Mouse (Mus musculus) induced T-regulatory cell, adult 2 months (primary cell): ENCODE data around the gene Spata18.

ENCODE experiments used
- DNase-seq: peaks from one replicate; pipeline ENCODE4 v3.0.0-alpha.2; 2012; ENCODE audit warnings: low read depth

Spata18 gene

DNA sequence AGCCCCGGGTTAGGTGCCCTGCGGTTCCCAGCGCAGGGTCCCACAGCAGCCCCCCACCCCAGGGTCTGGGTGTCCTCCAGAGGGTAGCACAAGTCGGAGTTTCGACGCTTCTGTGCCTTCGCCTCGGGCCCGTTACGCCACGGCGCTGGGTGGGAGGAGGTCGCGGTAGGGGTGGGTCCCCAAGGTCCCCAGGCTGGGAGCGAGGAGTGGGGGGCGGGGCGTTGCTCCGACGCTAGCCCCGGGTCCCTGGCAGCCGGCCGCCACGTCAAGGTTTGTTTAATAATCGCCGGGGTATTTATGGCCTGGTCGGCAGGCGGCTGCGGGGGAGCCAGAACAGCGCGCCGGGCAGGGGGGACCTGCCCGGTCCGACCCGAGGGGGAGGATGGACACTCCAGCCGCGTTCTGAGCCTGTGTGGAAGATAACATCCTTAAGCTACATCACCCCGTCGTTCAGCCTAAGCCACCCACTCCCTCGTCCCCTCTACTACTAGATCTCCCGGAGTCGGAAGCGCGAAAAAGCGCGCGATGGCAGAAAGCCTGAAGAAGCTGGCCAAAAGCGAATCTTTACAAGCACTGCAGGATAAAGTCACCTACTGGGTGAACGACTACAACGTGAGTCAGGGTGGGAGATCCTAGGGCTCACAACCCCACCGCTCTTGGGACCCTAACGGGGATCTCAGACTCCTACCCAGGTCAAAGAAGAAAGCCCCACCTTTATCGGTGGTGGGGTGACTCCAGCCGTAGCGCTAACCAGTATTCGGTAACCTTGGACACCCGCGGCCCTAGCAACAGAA, at the start of gene Spata18:
TSS of gene Spata18 (plus strand) at position 319 of the 794 bp plus-strand sequence.
- peak; percentile 54 for DNase-seq

DNA sequence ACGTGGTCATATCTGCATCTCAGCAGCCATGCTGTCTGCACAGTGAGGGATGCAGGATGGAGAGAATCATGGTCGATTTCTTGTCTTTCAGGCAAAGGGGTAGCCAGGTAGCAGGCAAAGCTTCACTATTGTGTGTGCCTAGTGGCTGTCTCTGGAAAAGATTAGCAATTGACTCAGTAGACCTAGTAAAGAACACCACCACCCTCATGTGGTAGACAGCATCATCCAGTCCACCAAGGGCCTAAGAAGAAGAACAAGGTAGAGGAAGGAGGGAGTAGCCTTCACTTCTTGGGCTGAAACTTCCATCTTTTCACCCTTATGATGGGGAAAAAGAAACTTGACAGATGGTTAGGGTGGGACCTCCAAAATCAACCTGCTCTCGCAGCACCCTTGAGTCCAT, 48.3 kb upstream of the Spata18 start:
- DNase-seq, result peak; percentile 48

DNA sequence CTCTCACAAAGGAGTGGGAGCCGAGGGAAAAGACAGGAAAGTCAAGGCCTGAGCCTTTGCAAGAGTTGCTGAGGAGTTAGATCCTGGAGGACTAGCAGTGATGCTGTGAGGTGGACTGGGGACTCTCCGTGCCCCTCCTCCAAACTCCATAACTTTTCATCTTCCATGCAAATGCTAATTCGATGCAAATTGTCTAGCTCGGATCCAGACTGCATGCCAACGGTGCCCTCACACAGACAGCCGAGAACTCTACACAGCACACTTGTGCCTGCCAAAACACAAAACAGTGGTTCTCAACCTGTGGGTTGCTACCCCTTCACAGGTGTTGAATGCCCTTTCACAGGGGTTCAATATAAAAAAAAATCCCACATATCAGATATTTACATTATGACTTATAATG, 46.6 kb upstream of the Spata18 start:
- no peak for DNase-seq

DNA sequence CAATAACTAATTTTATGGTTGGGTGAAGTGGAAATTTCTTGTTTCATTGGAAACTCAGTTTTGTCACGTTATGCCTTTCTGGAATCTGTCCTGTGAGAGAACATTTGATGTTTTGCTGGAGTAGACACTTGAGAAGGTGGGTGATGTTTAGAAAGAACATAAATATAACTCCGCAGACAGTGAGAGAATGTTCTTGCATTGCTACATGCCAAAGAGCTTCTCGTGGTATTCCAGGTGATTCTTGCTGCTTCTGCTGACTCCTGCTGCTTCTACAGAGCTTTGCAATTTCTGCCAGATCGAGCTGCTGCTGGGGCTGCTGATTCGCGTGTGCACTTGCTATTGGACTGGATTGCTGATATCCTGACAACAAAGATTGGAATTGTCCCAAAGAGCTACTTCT, 46.2 kb upstream of the Spata18 start:
- no peak for DNase-seq

DNA sequence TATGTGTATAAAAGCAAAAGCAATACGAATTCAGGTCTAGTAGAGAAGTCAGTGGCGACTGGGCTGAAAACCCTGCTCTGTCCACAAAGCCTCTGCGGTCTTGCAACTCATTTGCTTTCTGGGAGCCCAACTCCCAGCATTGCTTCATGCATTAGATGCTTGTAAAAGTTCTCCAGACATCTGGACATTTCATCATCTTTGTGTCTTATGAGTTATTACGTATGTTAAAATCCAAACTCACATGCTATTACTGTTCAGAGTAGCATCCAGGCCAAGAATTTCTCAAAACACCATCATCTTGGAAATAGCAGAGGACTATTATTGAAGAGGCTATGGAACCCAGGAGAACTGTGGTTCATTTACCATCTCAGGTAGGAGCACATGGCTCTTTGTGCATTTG, 40.1 kb upstream of the Spata18 start:
- DNase-seq, result no peak

DNA sequence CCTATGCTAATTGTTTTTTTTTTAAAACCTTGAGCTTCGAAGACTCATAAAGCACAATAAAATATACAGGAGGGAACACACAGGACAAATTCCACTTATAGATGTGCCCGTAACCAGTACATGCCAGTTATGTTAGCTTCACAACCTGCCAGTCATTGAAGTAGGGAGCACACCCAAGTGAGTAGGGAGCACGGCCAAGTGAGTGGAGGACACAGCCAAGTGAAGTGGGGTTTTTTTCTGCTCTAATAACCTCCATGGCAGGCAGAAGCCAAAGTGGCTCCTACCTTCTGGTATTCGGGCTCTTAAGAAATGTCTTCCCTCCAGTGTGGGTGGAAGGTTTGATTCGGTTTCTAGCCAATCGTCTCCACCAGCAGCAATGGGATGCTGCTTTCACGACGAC, 37.9 kb upstream of the Spata18 start:
- DNase-seq, result no peak

DNA sequence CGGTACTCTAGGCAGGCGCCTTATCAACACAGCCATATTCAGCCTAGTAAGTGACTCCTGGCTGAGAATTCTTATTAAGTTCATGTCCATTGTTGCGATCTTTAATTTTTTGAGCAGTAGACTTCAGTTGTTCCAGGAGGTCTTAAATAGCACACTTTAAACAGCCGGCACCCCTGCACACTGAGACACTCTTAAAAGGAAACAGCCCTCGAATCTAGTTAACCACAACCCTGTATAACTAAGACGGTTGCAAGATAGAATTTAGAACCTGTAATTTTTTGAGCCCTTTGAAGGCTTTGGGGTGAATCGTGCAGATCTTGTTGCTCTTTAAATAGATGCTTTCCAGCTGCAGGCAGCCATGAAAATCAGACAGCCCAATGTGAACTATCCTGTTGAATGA, 36.0 kb upstream of the Spata18 start:
- no peak for DNase-seq

DNA sequence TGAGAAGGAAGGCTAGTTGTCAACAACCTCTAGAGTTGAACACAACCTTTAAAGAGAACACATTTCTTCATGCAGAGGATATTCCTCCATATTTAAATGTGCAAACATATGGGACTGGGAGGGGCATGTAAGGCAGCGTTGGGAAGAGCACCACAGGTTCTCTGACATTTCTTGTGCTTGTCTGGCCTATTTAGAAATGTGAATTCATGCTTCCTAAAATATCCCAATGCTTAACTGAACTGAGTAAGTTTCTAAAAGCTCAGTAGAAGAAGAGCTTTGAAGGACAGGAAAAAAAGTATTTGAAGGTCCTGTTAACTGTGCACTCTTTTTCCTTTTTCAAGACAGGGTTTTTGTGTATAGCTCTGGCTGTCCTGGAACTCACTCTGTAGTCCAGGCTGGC, 32.2 kb upstream of the Spata18 start:
- no peak for DNase-seq

DNA sequence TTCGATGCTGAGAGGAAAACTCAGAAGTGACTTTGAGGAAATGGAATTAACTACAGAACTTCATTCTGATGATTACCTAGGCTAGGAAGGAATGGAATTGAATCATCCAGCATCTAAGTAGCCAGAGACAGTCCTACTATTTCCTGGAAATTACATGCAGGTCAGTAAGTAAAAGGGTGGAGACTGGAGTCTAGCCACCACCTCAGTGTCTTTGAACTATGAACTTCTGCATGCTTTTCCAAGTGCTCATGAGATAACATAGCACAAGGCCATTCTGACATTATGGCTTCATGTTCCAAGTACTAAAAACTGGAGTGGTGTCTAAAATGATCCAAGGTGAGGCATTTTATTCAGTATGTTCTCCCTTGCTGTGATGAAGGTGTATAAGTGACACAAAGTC, 25.7 kb upstream of the Spata18 start:
- no peak for DNase-seq

DNA sequence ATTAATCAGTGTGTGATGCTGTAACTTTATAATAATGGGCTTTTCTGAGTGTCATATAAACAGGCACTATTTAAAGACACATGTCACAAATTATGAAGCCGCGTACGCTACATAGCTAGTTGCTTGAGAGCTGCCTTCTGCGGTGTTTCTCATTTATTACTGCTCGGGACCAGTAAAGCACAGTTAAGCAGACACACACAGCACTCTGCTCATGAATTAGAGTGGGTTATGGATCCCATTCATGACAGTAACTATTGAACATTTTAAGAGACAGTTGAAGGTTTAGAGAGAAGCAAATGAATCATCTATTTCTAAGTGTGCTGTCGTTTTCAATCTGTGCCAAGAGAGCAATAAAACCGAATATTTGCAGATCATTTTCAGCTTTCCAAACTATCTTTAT, 24.3 kb upstream of the Spata18 start:
- DNase-seq, result no peak

DNA sequence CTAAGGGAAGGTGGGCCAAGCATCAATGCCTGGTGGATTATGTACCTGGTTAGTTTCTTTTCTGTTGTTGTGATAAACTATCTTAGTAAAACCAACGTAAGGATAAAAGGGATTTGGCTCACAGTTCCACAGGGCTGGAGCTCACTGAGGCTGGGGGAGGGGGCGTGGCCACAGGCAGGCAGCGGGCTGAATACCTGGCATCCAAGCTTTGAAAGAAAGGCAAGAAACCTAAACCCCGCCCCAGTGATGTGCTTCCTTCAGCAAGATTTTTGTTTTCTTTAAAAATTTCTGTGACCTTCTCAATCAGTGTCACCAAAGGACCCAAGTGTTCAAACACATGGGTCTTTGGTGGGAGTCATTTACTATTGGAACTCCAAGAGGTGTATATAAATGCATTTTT, 23.6 kb upstream of the Spata18 start:
- DNase-seq, result no peak

DNA sequence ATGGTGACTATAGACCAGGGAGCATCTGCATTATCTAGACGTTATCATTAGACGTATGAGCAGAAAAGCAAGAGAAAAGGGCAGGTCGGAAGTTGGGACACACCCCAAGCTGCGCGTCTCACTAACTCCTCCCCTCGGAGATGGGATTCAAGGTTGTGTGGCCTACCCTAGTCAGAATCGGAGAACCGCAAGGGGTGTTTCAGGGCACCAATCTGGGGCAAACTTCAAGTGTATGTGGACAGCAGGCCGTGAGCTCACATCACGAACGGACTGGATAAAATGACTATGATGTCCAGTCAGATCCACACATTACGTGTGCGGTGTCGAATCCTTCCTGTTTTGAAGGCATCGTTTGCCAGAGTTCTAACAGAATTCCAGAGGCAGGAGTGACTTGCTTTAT, 23.2 kb upstream of the Spata18 start:
- no peak for DNase-seq

DNA sequence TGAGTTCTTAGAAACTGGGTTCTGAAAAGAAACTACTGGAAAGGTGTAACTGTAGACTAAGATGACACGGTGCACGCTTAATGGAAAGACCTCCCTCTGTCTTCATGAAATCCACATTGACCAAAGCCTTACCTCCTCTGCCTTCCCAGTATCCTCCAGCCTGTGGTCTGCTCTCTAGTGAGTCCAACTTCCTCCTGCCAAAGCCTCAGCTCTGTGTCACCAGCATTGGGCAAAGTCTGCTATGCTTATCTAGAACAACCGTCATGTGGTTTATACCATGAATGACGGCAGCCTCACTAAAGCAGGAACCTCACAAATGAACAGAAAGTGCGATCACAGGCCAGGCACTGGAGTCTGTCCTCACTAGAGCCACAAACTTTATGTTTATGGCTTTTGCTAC, 21.0 kb upstream of the Spata18 start:
- peak; percentile 64 for DNase-seq

DNA sequence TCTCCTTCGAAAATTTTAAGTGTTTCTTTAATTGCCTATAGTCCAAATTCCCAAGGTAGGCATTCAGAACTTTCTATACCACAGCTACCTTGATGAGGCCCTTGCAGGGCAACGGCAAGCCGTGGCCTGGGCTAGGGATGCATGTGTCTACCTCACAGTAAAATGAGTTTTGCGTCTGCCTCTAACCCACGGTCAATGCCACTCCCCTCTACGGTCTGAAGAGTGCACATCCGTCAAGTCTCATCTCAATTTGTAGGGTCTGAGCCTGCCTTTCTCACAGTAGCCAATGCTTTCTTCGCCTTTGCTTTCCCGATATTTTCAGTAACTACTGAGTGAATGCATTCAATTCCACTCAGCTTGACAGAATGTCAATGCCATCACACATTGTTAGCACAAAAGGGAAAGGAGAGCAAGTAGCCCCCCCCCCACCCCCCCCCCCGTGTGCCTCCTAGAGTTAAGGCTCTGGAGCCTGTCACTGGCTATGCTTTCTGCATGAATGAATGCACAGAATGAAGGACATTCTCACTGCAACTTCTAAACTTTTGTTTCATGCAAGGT, 20.1 kb upstream of the Spata18 start:
- no peak for DNase-seq

DNA sequence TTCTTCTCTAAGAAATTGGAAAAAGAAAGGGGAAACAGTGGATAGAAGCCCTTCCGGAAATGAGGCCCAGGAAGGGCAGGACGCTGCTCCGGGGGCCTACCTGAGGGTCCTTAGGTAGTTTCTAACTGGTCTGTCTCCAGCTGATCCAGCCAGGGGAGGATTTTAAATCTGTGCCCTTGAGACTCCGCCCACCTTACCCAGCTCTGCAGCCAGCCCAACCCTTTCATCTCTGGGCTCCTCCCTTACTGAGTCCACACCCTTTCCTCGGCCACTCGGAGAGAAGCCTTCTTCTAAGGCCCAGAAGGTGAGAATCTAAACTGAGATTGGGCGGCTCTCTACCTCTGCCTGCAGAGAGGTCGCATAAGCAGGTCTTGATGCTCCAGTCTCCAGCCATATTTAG, 18.9 kb upstream of the Spata18 start, which contains the start of gene Lrrc66:
TSS of gene Lrrc66 (minus strand) at position 236 of the 400 bp plus-strand sequence.
- DNase-seq, result peak; percentile 24

DNA sequence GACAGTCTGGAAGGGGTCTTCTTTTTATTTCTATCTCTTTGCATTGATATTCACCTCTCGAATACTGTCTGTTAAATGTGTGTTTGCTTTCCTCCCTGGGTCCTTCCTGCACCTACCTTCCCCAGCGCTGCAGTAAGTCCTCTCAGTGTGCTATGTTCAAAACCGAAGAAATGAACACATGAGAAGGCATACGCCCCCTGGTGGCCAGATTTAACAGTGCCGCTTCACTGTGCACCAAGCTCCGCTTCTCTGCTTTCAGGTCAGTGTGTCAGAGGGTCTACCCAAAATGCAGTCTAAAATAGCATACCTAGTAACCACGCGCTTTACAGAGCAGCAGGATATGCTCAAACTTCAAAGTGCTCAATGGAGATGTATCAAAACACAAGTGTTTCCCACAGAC, 18.0 kb upstream of the Spata18 start:
- peak; percentile 83 for DNase-seq

DNA sequence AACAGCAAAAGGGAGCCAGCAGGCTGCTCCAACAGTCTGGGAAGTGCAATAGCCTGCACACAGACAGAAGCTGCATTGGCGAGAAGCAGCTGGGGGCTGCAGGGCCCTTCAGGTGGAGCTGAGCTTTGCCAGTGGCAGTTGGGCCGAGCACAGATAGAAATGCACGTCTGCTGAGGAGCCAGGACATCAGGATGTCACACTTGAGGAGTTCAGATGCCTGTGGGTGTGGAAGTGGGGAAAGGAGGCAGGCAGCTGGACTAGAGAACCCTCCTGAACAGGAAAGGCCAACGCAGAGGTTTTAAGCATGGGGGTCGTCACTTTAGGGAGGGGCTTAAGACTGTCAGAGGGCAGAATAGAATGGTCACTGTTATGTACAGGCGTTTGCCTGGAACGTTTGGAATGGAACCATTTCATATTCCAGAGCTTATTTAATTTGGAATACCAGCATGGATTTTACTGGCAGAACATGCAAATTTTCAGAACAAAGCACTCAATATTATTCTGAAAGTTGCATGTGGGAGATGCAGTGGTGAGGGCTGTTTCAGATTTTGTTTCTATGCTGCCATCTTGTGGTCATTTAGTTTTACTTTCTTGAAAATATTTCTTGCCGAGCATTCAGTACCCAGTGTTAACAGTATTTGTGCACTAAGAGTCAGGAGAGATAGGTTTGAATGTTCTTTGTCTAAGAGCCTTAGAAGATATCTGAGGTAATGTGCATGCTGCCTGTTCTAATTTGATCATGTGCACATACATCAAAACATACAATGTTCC, 13.7 kb upstream of the Spata18 start:
- peak; percentile 74 for DNase-seq

DNA sequence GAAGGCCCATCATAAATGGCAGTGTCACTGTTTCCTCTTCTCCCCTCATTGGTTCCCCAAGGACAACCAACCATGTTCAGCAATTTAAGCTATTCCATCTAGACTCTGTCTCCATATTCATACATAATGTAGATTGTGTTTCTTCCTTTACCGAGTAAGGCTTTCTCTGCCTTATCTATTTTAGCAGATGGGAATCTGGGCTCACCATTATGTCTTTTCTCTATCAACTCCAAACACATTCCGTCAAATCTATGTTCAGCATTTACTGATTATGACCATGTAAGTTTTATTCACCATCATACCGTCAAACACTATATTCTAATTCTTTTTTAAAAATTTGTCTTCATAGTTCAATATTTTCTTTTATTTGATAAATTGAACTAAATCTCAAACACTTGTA, 10.1 kb upstream of the Spata18 start:
- no peak for DNase-seq

DNA sequence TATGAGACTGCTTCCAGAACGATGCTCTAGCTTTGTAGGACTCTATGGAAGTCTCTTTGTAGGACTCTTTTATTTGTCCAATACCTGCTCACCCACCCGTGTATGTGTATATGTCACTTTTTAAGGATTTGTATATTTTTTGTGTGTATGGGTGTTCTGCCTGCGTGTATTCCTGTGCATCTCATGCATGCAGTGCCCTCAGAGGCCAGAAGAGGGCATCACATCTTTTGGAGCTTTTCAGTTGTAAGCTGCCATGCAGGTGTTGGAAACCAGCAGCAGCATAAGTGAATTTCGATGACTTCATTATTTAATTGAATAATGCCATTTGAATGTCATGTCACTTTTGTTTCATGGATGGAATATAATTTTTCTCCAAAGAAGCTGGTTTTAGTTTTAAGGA, 9.1 kb upstream of the Spata18 start:
- DNase-seq, result peak; percentile 73

DNA sequence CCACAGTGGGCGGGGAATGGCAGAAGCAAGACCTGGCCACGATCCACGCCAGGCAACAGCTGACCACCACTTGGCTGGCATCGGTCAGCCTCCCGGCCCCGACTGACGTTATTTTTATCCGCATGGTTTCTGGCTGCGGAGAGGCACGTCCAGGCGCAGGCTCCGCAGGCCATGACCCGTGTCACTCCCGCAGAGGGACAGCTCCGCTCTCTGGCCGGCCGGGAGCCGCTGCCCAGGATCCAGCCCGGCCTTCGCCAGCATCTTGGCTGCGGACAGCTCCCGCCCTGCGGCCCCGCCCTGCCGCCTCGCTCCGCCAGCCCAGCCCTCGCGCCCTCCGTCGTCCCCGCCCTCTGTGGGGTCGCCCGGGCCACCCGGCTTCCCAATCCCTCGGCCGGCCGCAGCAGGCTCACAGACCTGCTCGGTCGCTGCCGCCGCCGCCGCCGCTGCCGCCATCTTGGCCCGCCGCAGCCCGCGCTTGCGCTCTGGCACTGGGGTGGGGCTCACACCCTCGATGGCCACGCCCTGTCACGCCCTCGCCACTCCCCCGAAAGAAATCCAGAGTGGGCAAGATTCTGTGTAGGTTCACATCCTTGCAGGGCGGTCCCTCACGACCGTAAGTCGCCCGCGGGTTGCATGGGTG, 3.8 kb upstream of the Spata18 start, which contains the start of gene Sgcb:
TSS of gene Sgcb (minus strand) at position 530 of the 640 bp plus-strand sequence.
- DNase-seq, result peak; percentile 89

DNA sequence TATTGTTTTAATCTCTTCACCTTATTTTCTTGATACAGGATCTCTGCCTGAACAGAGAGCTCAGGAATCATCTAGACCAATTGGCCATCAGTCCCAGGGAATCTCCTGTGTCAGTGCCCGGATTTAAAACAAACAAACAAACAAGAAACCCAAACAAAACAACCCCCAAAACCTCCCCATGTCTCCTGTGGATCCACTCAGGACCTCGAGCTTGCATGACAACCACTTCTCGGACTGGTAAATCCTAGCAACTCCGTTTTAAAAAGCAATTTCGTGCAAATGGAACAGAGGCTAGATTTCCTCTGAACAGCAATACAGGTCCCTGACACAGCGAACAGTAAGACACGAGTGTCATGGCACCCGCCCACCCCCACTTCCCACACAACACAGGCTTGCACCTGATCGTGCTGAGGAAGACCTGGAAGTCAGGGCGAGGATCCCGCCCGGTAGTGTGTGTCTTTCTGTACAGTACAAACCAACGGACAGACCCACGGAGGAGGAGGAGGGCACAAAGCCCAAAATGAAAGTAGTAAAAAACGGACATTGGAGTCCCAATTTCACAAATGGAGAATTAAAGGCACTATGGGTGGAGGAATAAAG, 714 bp upstream of the Spata18 start:
- DNase-seq, result peak; percentile 52

DNA sequence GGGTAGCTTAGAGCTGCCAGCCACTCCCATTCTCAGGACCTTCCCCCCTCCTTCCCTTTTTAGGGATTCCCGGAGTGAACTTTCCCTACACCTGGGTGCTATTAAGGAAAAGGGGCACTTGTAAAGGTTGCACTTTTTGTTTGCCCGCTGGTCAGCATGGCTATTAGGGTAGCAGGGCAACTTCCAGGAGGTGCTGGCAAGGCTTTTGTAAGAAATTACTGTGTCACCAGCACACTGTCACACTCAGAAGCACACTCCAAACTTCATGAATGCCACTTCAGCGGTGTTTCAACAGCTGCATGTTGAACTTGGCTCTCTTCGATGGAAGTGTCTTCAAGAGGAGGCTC, 649 bp downstream of the Spata18 start:
- DNase-seq, result no peak
